Comparison of ENCODE assay signal across 26 mouse cellular contexts in the genomic region with DNA sequence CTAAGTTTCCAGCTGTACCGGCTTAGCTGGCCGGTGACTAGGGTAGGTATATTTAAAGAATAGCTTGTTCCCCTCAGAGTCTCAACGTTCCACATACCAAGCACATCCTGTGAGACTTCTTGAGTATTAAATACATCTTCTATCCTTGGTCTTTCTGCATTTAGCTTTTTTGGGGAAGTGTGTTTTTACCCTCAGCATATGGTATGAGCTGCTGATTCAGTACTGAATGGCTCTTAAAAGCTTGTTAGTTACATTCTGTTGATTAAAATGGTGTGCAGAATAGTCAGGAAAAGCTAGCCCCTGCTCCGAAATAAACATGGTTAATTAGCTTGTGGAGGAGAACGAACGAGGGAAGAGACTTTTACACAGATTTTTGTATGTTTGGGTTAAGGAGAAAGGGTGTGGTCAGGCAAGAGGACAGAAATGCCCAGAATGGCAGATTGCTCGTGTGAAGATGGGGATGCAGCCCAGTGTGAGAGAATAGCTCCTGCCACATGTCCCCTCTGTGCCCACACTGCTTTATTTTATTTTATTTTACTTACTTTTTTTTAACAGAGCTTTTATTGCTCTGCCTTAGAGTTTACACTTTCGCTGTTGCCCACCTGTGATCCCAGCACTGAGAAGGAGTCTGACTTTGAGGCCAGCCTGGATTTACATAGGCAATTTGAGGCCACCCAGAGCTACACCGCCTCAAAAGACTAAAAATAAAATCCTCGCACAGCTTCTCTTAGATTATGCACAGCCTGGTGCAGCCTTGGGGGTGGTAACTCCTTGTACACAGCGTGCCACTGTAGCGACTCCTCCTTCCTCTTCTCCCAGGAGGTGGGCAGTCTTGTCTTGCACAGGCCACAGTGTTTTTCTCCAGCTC. TPM values are rescaled to one million over a fixed set of nuclear protein-coding genes. Genes with fewer than 3 reads are reported as not detected.
A peak's percentile ranks its signal among the peaks of the same experiment; 100 is the strongest.
DNase-seq lines count a peak whose midpoint lies in the region; TF ChIP-seq lines count a peak whose summit lies in the region.
"Had no signal": no experiment of that assay in that cellular context is flagged by ENCODE, and none has a peak within 500 bp of the region (broad histone marks: within the 10 kb centered on the region; RNA-seq: fewer than 3 reads in every experiment).

No protein-coding gene starts in this region.

- no peak for TF ChIP-seq POLR2A in kidney, adult 2 months (IDR thresholded peaks at IDR 0.05; ENCODE audit: low read depth, low read length)

- TF ChIP-seq CTCF in layer of hippocampus, adult 2 months (conservative IDR thresholded peaks at IDR 0.05): no peak
- no peak for TF ChIP-seq CTCF in kidney, adult 2 months (conservative IDR thresholded peaks at IDR 0.05; ENCODE audit: insufficient read depth, insufficient read length, low read depth, low read length)

- no peaks in the 10 kb centered on the region for H3K27me3 ChIP-seq in kidney, adult 2 months (replicated peaks; ENCODE audit: control insufficient read depth, insufficient read depth, low read length)
- H3K27me3 ChIP-seq: embryonic facial prominence, embryonic 13.5 days; forebrain, embryonic 15.5 days; kidney, embryonic 15.5 days; liver, embryonic 15.5 days; lung, embryonic 15.5 days; megakaryocyte, embryonic 14.5 days; midbrain, embryonic 13.5 days had no signal

- intact Hi-C loops in left cerebral cortex, postnatal 36 days (cut with DNase I): loop anchor here (2.0 to 5.0 kb wide), 2 partner anchors 18 to 71 kb away; partner anchors contain the start of gene Kcnk12

- peak overlapping the region; percentile 64 for H3K27ac ChIP-seq in layer of hippocampus, adult 2 months
- no peak overlapping the region for H3K27ac ChIP-seq in kidney, adult 2 months (ENCODE audit: insufficient read depth, low read depth, low read length)
- H3K27ac ChIP-seq: embryonic facial prominence, embryonic 13.5 days; forebrain, embryonic 15.5 days; gastrocnemius, adult 2 months; hindbrain, embryonic 10.5 days; kidney, embryonic 15.5 days; limb, embryonic 10.5 days; liver, embryonic 15.5 days; lung, embryonic 15.5 days; midbrain, embryonic 13.5 days had no signal

- no peak overlapping the region for H3K4me3 ChIP-seq in layer of hippocampus, adult 2 months
- no peak overlapping the region for H3K4me3 ChIP-seq in kidney, adult 2 months (ENCODE audit: insufficient read depth, low read depth, low read length)
- H3K4me3 ChIP-seq: embryonic facial prominence, embryonic 13.5 days; erythroblast, embryonic 14.5 days; forebrain, embryonic 15.5 days; gastrocnemius, adult 2 months; hindbrain, embryonic 10.5 days; kidney, embryonic 15.5 days; limb, embryonic 10.5 days; liver, embryonic 15.5 days; lung, embryonic 15.5 days; megakaryocyte, embryonic 14.5 days; midbrain, embryonic 13.5 days had no signal

- no peaks in the 10 kb centered on the region for H3K4me1 ChIP-seq in kidney, adult 2 months (ENCODE audit: control insufficient read depth, insufficient read depth, low read length)
- H3K4me1 ChIP-seq: embryonic facial prominence, embryonic 13.5 days; forebrain, embryonic 15.5 days; hindbrain, embryonic 10.5 days; kidney, embryonic 15.5 days; limb, embryonic 10.5 days; liver, embryonic 15.5 days; lung, embryonic 15.5 days; megakaryocyte, embryonic 14.5 days; midbrain, embryonic 13.5 days had no signal

- no peaks in the 10 kb centered on the region for H3K36me3 ChIP-seq in kidney, adult 2 months (ENCODE audit: control insufficient read depth, insufficient read depth, low read length)

- WGBS in kidney, adult 2 months: 96% methylated on average over 12 of the region's 12 CpGs

- no peak for DNase-seq in layer of hippocampus, adult 2 months (ENCODE audit: low spot score in 2 of 2)
- DNase-seq in layer of hippocampus, postnatal 36 days: no peak
- DNase-seq in left cerebral cortex, adult 18-20 months (ENCODE audit: low spot score in 2 of 2): peak; percentile 31 to 52
- peak; percentile 48 to 64 for DNase-seq in left cerebral cortex, postnatal 36 days (ENCODE audit: low spot score in 2 of 2)
- peak; percentile 89 for DNase-seq in telencephalon, adult 2 months (ENCODE audit: low read depth, low spot score)
- no peak for DNase-seq in kidney, adult 2 months
- no peak for DNase-seq in layer of hippocampus, postnatal 25 days (ENCODE audit: extremely low spot score in 1 of 2, low spot score in 1 of 2)
- DNase-seq: adrenal gland, adult 2 months; cerebellum, adult 2 months; cerebellum, postnatal 25 days; embryo, embryonic 11 days; gastrocnemius, adult 2 months; kidney, postnatal 36 days; liver; lung, postnatal 36 days; thymus, postnatal 25 days had no signal

RNA-seq across cellular contexts. Expression of gene Msh2, which starts 54.6 kb away (rescaled TPM):
- total RNA-seq in layer of hippocampus, adult 2 months (2021): 10 to 100 TPM; 40.2 to 41.2 TPM
- total RNA-seq in layer of hippocampus, postnatal 36 days (2021): 10 to 100 TPM; 35.3 to 38.1 TPM
- 10 to 100 TPM; 33.0 to 36.4 TPM for total RNA-seq in left cerebral cortex, adult 18-20 months (2021)
- 10 to 100 TPM; 31.2 to 31.3 TPM for total RNA-seq in left cerebral cortex, postnatal 36 days (2021)
- polyA plus RNA-seq in kidney, adult 2 months (2012; rRNA removed): 6.3 and 7.4 TPM in 2 replicates
- 10 to 100 TPM; 36.9 to 42.2 TPM for total RNA-seq in layer of hippocampus, postnatal 25 days (2021)

Comparison
In these comparisons a context has a peak if more than half of its experiments do, and no peak if none do; other contexts are left out.
1. DNase-seq: peak in left cerebral cortex, adult 18-20 months (2 of 2), left cerebral cortex, postnatal 36 days (2 of 2) and telencephalon, adult 2 months (single experiment); none in layer of hippocampus, adult 2 months (0 of 2), layer of hippocampus, postnatal 36 days (0 of 2), kidney, adult 2 months (single experiment) and layer of hippocampus, postnatal 25 days (0 of 2).